Mouse (Mus musculus) embryonic facial prominence, embryonic 14.5 days (tissue): ENCODE data around the gene Vars2. TPM values are rescaled to one million over a fixed set of nuclear protein-coding genes. Genes with fewer than 3 reads are reported as not detected.
A peak's percentile ranks its signal among the peaks of the same experiment; 100 is the strongest.

Source experiments
- ATAC-seq: fragments of 200-750 bp; cut with Nextera tagmentation; 2 replicates; pipeline ENCODE4 v1.8.0; 2017; ENCODE audit warnings: low read depth, moderate number of reproducible peaks, moderate TSS enrichment
- DNase-seq: peaks from one replicate; pipeline ENCODE4 v3.0.0-alpha.2; 2015; ENCODE audit warnings: low spot score
- H3K27ac ChIP-seq: fragments of 300-500 bp; sonication (generic); replicated peaks from 2 replicates; pipeline ENCODE4 v1.5.1; 2014; ENCODE audit warnings: low read depth, mild to moderate bottlenecking, low read length, moderate library complexity
- H3K27me3 ChIP-seq: fragments of 300-500 bp; sonication (generic); replicated peaks from 2 replicates; pipeline ENCODE4 v1.6.1; 2014; ENCODE audit warnings: low read length; ENCODE audit not compliant: control insufficient read depth, insufficient read depth
- H3K36me3 ChIP-seq: fragments of 300-500 bp; sonication (generic); 2 replicates; pipeline ENCODE4 v1.6.1; 2014; ENCODE audit warnings: low read length, mixed read lengths; ENCODE audit not compliant: control insufficient read depth, insufficient read depth
- H3K4me1 ChIP-seq: fragments of 300-500 bp; sonication (generic); 2 replicates; pipeline ENCODE4 v1.6.1; 2014; ENCODE audit warnings: antibody characterized with exemption, low read length; ENCODE audit not compliant: control insufficient read depth, insufficient read depth
- H3K4me2 ChIP-seq: fragments of 300-500 bp; sonication (generic); 2 replicates; pipeline ENCODE4 v1.6.1; 2014; ENCODE audit warnings: low read depth, mild to moderate bottlenecking, low read length, moderate library complexity, mixed read lengths
- H3K4me3 ChIP-seq: fragments of 300-500 bp; sonication (generic); 2 replicates; pipeline ENCODE4 v1.5.1; 2014; ENCODE audit warnings: low read depth, mild to moderate bottlenecking, low read length
- H3K9ac ChIP-seq: fragments of 300-500 bp; sonication (generic); 2 replicates; pipeline ENCODE4 v1.6.1; 2014; ENCODE audit warnings: low read depth, mild to moderate bottlenecking, low read length, moderate library complexity, mixed read lengths
- H3K9me3 ChIP-seq: fragments of 300-500 bp; sonication (generic); 2 replicates; pipeline ENCODE4 v1.6.1; 2016; ENCODE audit warnings: low read length; ENCODE audit not compliant: control insufficient read depth
- WGBS: fragments of 180-500 bp; shearing (Covaris S2); extraction: QIAGEN DNeasy Blood & Tissue Kit; methylation state at CpG from one replicate; pipeline ENCODE4 v1.1.7; 2014; 5-methylcytosine and 5-hydroxymethylcytosine counted together
- polyA plus RNA-seq: library from polyadenylated mRNA; unstranded; fragments of >200 nt; fragmentation: Nextera tagmentation; extraction: Ambion mirVana; gene quantifications from 2 replicates; pipeline ENCODE4 v1.2.1, GENCODE M21; 2014

Vars2 gene
- polyA plus RNA-seq, 1 experiment from 2014 or later = 15.1 TPM

DNA sequence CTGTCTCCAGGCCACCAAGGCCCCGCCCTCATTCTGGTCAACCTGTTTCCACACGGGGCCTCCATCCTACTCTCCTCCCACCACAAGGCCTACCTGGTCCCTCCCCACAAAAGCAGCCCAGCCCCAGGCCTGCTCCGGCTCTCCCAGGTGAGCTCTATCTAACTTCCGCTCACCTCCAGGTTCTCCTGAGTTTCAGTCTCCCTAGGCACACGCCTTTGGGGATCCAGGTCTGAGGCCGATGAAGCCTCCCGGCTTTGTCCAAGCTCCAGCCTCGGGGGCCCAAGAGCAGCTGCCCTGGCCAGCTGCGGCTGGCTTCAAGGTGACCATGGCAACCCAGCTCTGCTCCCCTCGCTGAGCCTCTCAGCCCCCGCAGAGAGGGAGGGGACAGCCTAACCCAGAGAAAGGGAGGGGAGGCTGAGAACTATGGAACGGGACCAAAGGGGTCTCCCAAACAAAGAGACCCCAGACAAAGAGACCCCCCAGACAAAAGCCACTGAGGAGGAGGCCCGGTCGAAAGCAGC is 36.4 kb upstream of the Vars2 start:
- Histone ChIP-seq H3K27me3 (no peaks in the 10 kb centered on the region), H3K4me2 (peak overlapping the region; percentile 56), H3K4me1 (peaks cover 49% of the 10 kb centered on the region), H3K9me3 (no peaks in the 10 kb centered on the region), H3K9ac (peak overlapping the region; percentile 62), H3K27ac (peak overlapping the region; percentile 88), H3K36me3 (no peaks in the 10 kb centered on the region), H3K4me3 (peak overlapping the region; percentile 35)
- peak; percentile 24; the same call in 1 of the 2 replicates for ATAC-seq
- DNase-seq = peak; percentile 89
- WGBS = 6% methylated on average over 11 of the region's 14 CpGs

DNA sequence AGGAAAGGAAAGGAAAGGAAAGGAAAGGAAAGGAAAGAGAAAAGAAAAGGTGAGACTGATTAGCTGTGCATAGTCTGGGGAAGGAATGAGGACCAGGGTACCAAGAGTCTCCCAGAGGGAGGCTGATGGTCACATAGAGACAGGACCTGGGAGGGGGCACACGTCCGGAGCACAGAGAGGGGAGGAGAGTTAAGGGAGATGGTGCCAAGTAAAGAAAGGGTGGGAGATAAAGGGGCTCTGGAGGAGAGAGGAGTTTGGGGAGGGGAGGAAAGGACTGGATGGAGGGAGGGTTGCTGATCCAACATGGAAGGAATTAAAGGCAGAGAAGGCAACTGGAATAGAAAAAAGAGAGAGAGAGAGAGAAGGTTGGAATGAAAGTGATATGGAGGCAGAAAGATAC is 35.7 kb upstream of the Vars2 start:
- peak overlapping the region; percentile 51 for H3K9ac ChIP-seq
- H3K4me1 ChIP-seq = peaks cover 54% of the 10 kb centered on the region
- H3K4me3 ChIP-seq = peak overlapping the region; percentile 53
- DNase-seq = no peak
- peak overlapping the region; percentile 95 for H3K27ac ChIP-seq
- H3K36me3 ChIP-seq = no peaks in the 10 kb centered on the region
- peak overlapping the region; percentile 63 for H3K4me2 ChIP-seq
- 15% methylated on average over 2 of the region's 2 CpGs for WGBS
- H3K9me3 ChIP-seq = no peaks in the 10 kb centered on the region
- no peaks in the 10 kb centered on the region for H3K27me3 ChIP-seq
- ATAC-seq = no peak

DNA sequence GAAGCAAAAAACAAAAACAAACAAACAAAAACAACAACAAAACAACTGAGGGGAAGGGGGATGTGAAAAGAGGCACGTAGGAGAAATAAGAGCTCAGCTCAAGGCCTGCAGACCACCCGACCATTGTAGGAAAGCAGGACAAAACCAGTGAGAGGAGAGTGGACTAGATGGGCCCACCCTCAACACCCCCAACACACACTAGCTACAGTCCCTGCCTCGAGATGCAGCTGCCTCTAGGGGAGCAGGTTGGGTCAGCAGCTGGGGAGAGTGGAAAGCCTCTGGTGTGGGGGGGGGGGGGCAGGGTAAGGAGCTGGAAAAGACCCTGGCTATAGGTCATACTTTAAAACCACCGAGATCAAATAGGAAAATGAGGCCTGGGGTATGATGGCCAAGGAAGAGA is 35.2 kb upstream of the Vars2 start:
- Histone ChIP-seq H3K36me3 (no peaks in the 10 kb centered on the region), H3K4me3 (peak overlapping the region; percentile 53), H3K9ac (peak overlapping the region; percentile 80), H3K27me3 (no peaks in the 10 kb centered on the region), H3K27ac (peak overlapping the region; percentile 95), H3K4me2 (peak overlapping the region; percentile 63), H3K9me3 (no peaks in the 10 kb centered on the region), H3K4me1 (peaks cover 58% of the 10 kb centered on the region)
- ATAC-seq (no peak), DNase-seq (peak; percentile 44)
- WGBS = 18% methylated on average over 4 of the region's 4 CpGs

DNA sequence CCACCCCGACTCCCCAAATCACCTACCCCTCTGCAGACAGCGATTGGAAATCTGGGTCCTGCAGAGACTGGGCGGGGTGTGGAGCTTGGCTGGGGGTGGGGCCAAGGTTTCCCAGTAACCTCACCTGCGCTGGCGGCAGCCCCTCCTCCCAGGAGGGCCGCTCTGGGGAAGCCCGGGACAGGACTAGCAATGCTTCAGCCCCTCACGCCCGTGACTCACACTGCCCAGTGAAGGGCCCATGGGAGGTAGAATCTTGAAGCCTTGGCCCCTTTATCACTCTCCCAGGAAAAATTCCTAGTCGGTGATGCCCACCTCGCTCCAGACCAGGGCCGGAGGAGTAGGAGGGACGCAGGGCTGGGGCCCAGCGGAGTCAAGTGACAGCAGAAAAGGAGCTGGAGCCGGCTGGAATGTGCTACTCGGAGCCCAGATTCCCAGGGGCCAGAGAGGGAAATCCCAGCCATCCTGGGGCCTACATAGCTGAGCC is 34.6 kb upstream of the Vars2 start:
- DNase-seq (peak; percentile 85), ATAC-seq (no peak)
- no peaks in the 10 kb centered on the region for H3K9me3 ChIP-seq
- WGBS = 4% methylated on average over 16 of the region's 16 CpGs
- no peaks in the 10 kb centered on the region for H3K36me3 ChIP-seq
- peak overlapping the region; percentile 80 for H3K9ac ChIP-seq
- H3K4me2 ChIP-seq = peak overlapping the region; percentile 63
- peaks cover 64% of the 10 kb centered on the region for H3K4me1 ChIP-seq
- H3K4me3 ChIP-seq = peak overlapping the region; percentile 53
- H3K27me3 ChIP-seq = no peaks in the 10 kb centered on the region
- H3K27ac ChIP-seq = peak overlapping the region; percentile 95

DNA sequence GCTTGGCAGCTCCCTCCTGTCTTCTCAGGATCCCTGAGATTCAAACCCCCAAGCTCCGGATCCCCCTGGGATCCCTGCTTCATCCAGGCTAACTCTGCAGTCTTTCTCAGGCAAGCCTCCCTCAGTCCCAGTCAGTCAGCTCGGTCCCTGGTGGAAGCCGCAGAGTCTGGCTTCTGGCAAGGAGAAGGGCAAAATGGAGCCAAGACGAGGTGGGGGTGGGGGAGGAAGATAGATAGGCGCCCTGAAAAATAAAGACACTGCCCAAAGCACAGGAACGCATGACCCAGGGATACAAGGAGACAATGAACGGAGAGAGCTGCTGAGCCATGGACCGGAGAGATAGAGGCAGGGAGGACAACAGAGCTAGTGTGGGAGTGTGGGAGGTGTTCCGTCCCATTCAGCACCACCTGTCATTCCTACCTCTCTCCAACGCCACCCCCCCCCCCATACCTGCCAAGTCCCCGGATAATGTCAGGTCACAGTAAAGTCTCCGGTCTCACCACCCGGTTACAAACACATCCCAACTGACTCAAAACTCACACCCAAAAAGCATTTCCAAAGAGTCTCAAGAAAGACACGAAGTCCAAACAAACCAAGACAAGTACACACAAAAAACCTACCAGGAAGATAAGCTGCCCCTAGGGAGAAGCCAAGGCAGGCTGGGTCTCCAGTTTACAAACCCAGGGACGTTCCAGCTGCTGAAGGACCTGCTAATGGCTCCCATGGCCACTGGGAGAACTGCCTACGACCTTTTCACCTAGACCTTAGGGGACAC is 34.0 kb upstream of the Vars2 start:
- Histone ChIP-seq H3K36me3 (no peaks in the 10 kb centered on the region), H3K27me3 (no peaks in the 10 kb centered on the region), H3K9ac (peak overlapping the region; percentile 80), H3K4me1 (peaks cover 68% of the 10 kb centered on the region), H3K4me3 (peak overlapping the region; percentile 53), H3K9me3 (no peaks in the 10 kb centered on the region), H3K27ac (peak overlapping the region; percentile 95), H3K4me2 (peak overlapping the region; percentile 63)
- ATAC-seq (no peak), DNase-seq (peak; percentile 63)
- 3% methylated on average over 16 of the region's 16 CpGs for WGBS

DNA sequence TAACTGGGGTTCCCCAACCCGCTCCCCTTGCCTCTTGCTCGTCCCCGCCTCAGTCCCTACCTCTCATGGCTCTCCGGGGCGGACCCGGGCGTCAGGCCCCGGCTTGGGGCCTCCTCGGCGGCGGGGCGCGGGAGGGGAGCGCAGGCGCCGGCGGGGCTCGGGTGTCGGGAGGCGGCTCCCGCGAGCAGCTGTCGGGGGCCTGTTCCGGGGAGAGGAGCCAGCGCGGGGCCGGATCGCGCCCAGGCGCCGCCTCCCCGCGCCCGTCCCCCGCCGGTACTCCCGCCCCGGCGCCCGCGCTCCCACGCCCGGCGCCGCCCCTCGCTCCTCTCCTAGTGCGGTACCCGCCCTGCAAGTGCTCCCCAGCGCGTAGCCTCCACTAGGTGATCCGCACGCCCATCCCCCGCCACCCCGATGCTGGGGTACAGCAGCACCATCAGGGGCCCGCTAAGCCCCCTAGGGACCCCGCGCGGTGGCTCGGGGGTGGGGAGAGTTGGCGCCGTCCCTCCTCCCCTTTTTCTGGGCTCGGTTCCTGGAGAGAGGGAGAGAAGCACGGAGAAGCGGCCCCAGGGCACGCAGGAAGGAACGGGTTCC is 33.1 kb upstream of the Vars2 start:
- peak; percentile 95 for DNase-seq
- Histone ChIP-seq H3K27me3 (no peaks in the 10 kb centered on the region), H3K4me1 (peaks cover 66% of the 10 kb centered on the region)

DNA sequence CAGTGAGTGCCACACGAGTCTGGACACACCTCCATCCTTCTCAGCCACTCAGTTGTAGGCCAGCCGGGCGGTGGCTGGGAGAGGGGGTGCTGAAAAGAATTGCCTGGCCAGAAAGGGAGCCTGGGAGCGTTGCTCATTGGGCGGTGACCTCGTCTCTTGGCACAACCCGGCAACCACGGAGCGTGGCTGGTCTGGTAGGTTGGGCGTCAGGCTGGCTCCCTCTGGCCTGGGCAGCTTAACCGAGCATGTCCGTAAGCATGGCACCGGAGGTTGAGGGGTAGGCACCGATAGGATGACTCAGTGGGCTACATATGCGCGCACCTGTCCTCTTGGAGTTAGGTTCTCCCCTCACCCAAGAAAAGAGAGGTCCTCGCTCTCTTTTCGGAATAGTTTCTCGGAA is 32.5 kb upstream of the Vars2 start:
- Histone ChIP-seq H3K4me3 (peak overlapping the region; percentile 53), H3K27me3 (no peaks in the 10 kb centered on the region), H3K4me2 (peak overlapping the region; percentile 63), H3K9me3 (peaks cover 5% of the 10 kb centered on the region; the same call in 1 of the 2 replicates), H3K27ac (peak overlapping the region; percentile 95), H3K36me3 (peaks cover 11% of the 10 kb centered on the region), H3K9ac (peak overlapping the region; percentile 80), H3K4me1 (peaks cover 60% of the 10 kb centered on the region)
- DNase-seq (peak; percentile 74), ATAC-seq (no peak)
- WGBS = 3% methylated on average over 19 of the region's 19 CpGs

More for the DNA sequence above, 33.1 kb upstream of the Vars2 start:
- peak overlapping the region; percentile 63 for H3K4me2 ChIP-seq
- peak overlapping the region; percentile 80 for H3K9ac ChIP-seq
- peaks cover 1% of the 10 kb centered on the region; the same call in 1 of the 2 replicates for H3K9me3 ChIP-seq
- under 1% methylated on average over 28 of the region's 66 CpGs for WGBS
- H3K27ac ChIP-seq = peak overlapping the region; percentile 95
- peak overlapping the region; percentile 53 for H3K4me3 ChIP-seq
- peaks cover 6% of the 10 kb centered on the region for H3K36me3 ChIP-seq
- peak; percentile 72 for ATAC-seq

DNA sequence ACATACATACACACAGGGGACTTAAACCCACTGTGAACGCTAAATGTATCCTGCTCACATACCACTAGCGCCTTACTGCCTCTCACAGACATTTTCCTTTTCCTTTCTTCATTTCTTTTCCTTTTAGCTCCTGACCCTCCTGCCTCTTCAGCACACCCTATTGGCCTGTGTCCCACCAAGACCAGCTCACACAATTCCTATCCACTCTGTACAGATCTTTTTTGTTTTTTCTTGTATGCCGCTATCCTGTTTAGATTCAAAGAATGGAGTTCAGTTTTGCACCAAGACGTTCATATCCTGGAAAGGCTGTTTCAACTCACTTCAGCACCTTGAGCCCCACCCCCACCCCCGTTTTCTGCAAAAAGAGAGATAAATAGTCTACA is 31.1 kb upstream of the Vars2 start:
- Histone ChIP-seq H3K27ac (peak overlapping the region; percentile 86), H3K9me3 (peaks cover 5% of the 10 kb centered on the region; the same call in 1 of the 2 replicates), H3K4me2 (peak overlapping the region; percentile 63), H3K36me3 (peaks cover 21% of the 10 kb centered on the region), H3K27me3 (no peaks in the 10 kb centered on the region), H3K9ac (peak overlapping the region; percentile 59), H3K4me3 (peak overlapping the region; percentile 37), H3K4me1 (peaks cover 48% of the 10 kb centered on the region)
- ATAC-seq (no peak), DNase-seq (no peak)
- WGBS = 25% methylated on average over 5 of the region's 5 CpGs
